Mouse (Mus musculus) urinary bladder, postnatal 10 days (tissue): ENCODE measurements around the gene Lfng.

Experiments used
- DNase-seq: peaks from one replicate; pipeline ENCODE4 v3.0.0; 2022; ENCODE audit warnings: low spot score

Gene Lfng

GRCm38 (mm10) chr5:140594846-140595245 lies 12.3 kb upstream of the Lfng start:
- no peak for DNase-seq

DNA sequence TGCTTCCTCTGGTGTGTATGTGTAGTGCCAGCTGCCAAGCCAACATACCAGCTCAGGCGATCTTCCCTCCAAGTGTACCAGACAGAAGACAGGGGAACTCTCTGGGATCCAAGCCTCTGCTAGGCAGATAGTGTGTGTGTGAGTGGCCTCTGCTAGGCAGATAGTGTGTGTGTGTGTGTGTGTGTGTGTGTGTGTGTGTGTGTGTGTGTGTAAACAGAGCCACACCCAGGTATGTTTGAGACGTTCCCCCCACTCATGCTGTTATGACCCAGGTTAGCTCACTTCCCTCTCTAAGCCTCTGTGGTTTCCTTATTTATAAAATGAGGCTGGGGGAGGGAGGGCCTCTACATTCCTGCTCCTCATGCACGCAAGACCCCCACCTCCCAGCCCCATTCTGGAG lies 10.7 kb upstream of the Lfng start:
- DNase-seq, result no peak

- no peak for DNase-seq
Observed at GRCm38 (mm10) chr5:140596927-140597588, 10.1 kb upstream of the Lfng start.

- DNase-seq, result no peak
Observed at GRCm38 (mm10) chr5:140597787-140598186, 9.3 kb upstream of the Lfng start.

DNA sequence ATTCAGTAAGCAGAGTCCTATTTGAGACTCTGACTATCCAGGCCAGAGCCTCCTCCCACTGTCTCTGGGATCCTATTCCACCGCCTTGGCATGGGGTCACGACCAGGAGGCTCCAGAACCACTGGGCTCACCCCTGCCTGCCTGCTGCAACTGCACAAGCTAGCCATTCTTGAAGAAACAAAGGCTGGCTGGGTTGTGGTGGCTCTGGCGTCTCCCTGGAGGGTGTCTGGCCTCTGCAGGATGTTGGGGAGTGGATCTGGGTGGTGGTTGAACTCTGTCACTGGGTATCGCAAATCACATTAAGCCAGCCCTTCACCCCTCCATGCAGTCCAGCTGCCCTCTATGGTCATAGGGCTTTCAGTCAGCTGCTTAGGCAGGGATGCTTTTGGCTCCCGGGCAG lies 7.2 kb upstream of the Lfng start:
- no peak for DNase-seq

DNA sequence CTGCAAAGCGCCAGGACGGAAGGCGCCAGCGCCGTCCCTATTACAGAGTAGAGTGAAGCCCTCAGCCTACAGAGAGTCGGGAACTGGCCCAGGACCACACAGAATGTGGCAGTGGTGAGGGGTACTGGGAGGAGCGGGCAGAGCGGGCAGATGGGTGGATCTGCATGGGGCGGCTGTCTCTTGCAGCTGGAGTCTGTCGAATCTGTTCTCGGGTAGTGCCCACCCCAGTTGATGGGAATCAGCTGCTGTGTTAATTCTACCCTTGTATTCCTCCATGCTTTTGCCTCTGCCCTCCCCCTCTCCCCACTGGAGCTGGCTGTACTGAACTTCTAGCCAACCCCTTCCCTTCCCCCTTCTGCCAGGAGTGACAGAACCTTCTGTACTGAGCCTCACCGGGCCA lies 5.4 kb upstream of the Lfng start:
- no peak for DNase-seq

DNA sequence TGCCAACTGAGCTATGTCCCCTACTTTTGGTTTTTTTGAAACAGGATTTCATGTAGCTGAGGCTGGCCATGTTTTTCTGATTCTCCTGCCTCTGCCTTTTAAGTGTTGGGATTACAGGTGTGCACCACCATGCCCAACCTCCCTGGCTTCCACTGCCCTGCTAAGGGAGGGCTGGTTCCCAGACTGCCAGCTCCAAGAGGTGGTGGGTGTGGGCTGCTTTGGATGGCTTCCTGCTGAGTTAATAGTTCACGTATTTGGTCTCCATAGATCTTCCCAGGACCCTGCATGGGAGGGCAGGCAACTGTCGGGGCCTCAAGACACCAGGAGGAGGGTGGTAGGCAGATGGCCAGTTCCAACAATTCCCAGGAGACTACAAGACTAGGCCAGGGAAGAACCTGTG lies 4.6 kb upstream of the Lfng start:
- no peak for DNase-seq

- no peak for DNase-seq
Observed at GRCm38 (mm10) chr5:140604386-140604785, 2.7 kb upstream of the Lfng start.

DNA sequence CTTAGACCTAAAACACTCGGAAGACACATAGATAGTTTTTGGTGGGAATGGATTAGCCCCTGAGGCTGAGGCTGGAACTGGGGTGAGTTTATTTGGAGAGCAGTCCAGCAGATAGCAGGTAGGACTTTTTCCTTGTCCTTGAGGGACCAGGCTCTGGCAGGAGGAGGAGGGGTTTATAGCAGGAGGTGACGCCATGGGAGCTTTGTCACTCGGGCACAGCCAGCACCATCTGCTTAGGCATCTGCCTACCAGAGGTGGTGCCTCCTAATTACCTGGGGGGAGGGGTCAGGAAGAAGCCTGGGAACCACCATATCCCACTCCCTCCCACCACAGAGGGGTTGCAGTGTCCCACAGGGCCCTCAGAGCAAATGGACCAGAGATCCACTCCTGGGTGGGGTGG lies 1.9 kb upstream of the Lfng start:
- DNase-seq, result no peak

- DNase-seq, result no peak
Observed at GRCm38 (mm10) chr5:140606386-140606785, 734 bp upstream of the Lfng start.

DNA sequence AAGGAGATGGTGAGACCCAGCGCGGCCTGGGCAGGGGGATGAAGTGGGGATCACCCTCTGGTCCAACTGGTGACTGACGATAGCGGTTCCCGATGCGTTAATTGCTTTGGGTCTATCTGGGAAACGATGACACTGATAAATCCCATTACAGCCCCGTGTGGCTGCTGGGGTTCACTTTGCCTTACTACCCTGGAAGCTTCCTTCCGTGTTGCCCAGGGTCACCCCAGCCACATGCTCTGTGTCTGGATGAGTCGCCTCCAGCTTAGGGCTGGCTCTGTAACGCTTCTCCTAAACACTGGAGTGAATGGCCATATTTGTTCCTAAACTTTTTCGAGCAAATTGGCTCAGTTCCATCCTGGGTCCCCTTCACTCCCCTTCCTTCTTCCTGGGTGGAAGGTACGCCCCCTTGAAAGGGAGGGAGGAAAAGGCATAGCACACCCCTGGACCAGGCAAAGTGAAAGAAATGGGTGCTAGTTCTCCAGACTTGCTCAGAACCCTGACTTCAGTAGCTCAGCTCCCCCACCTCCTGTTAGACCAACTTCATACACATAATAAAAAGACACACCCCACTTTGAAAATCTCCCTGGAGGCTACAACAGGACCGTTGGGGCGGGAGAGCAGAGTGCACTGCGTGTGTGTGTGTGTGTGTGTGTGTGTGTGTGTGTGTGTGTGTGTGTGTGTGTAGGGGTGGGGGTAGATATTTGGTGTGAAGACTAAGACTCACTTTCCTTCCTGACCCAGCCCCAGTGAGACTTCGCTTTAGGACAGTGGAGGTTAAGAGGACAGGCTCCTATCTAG lies 915 bp downstream of the Lfng start:
- DNase-seq, result no peak

- no peak for DNase-seq
Observed at GRCm38 (mm10) chr5:140608634-140609015, 1.5 kb downstream of the Lfng start.

GRCm38 (mm10) chr5:140609511-140610272 lies 2.6 kb downstream of the Lfng start:
- no peak for DNase-seq

DNA sequence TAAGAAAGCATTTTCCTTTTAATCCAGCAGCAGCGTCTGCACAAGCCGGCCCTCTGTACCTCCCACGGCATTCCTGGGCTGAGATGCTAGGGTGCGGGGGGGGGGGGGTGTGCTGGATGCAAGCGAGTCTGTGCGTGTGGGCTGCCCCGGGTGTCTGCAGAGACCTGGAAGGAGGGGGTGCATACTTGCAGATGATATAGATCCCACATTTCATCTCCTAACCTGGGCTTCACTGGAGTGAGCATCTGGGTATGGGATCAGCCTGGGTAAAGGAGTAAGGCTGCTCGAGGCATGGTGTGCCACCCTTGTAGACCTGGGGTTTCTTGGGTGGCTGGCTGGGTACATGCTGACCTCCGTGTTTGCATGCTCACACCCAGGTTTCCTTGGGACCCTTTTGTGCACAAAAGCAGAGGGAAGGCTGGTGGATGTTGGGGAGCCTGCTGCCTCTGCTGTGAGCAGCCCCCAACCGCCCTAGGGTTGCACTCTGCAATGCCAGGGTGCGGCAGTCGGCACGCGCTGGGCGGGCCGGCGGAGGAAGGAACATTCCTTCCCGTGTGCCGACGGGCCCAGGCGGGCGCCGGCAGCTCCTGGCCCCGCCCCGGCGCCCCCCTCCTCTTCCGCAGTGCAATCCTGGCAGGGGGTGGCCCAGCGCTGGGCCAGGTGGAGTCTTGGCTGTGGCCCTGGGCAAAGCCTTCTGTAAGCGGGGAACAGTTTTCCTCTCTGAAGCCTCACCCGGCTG lies 3.3 kb downstream of the Lfng start:
- no peak for DNase-seq

GRCm38 (mm10) chr5:140611021-140611583 lies 4.0 kb downstream of the Lfng start:
- DNase-seq, result peak; percentile 47

GRCm38 (mm10) chr5:140611611-140612185 lies 4.6 kb downstream of the Lfng start:
- DNase-seq, result no peak

- no peak for DNase-seq
Observed at GRCm38 (mm10) chr5:140612191-140612590, 5.1 kb downstream of the Lfng start.

DNA sequence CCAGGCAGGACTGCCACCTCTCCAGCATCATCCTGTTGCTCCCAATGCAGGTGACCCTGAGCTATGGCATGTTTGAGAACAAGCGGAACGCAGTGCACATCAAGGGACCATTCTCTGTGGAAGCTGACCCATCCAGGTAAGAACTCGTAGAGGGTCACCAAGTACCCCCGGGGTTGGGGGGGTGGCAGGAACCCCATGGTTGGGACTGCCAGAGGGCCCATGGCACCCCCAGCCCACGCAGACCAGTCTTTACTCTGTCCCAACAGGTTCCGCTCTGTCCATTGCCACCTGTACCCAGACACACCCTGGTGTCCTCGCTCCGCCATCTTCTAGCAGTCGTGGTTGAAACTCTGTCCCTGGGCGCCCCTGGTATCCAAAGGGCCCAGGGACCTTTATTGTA lies 7.0 kb downstream of the Lfng start:
- DNase-seq, result no peak

DNA sequence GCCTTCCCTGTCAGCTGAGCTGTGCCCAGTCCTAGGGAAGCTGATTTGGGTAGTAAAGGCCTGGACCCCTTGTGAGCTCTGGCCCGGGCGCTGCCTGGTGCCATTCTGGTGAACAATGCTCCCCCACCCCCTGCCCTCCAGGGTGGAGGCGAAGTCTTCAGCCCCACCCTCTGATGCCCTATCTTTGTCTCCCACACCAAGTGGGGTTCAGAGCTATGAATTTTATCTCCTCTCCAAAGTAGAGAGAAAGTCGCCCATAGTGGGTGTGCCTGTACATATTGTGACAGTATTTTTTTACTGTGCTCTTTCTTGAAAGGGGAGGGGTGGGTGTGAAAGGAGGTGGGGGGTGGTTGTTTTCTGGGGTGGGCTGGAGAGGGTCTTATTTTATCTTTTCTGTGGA lies 7.7 kb downstream of the Lfng start:
- no peak for DNase-seq

GRCm38 (mm10) chr5:140615321-140616109 lies 8.4 kb downstream of the Lfng start:
- DNase-seq, result no peak

GRCm38 (mm10) chr5:140616110-140616503 lies 9.0 kb downstream of the Lfng start:
- no peak for DNase-seq
